Mouse (Mus musculus) limb, embryonic 15.5 days (tissue): ENCODE results near the gene Lypla2. TPM values are rescaled to one million over a fixed set of nuclear protein-coding genes. Genes with fewer than 3 reads are reported as not detected.

ENCODE experiments used
- ATAC-seq: fragments of 200-750 bp; cut with Nextera tagmentation; 2 replicates; pipeline ENCODE4 v1.8.0; 2017; ENCODE audit warnings: low read depth, moderate TSS enrichment; ENCODE audit not compliant: insufficient number of reproducible peaks, low FRiP score, low TSS enrichment
- H3K27ac ChIP-seq: fragments of 300-500 bp; sonication (generic); 2 replicates; pipeline ENCODE4 v1.5.1; 2015; ENCODE audit warnings: moderate library complexity, mild to moderate bottlenecking, inconsistent platforms
- H3K27me3 ChIP-seq: fragments of 300-500 bp; sonication (generic); 2 replicates; pipeline ENCODE4 v1.6.1; 2015; ENCODE audit warnings: inconsistent platforms
- H3K36me3 ChIP-seq: fragments of 300-500 bp; sonication (generic); 2 replicates; pipeline ENCODE4 v1.6.1; 2015; ENCODE audit warnings: inconsistent platforms
- H3K4me1 ChIP-seq: fragments of 300-500 bp; sonication (generic); 2 replicates; pipeline ENCODE4 v1.6.1; 2015; ENCODE audit warnings: inconsistent platforms
- H3K4me2 ChIP-seq: fragments of 300-500 bp; sonication (generic); 2 replicates; pipeline ENCODE4 v1.6.1; 2015; ENCODE audit warnings: mild to moderate bottlenecking, inconsistent platforms
- H3K4me3 ChIP-seq: fragments of 300-500 bp; sonication (generic); 2 replicates; pipeline ENCODE4 v1.5.1; 2015; ENCODE audit warnings: mild to moderate bottlenecking, inconsistent platforms
- H3K9ac ChIP-seq: fragments of 300-500 bp; sonication (generic); 2 replicates; pipeline ENCODE4 v1.6.1; 2015; ENCODE audit warnings: inconsistent platforms
- H3K9me3 ChIP-seq: fragments of 300-500 bp; sonication (generic); 2 replicates; pipeline ENCODE4 v1.6.1; 2016; ENCODE audit warnings: inconsistent platforms
- WGBS: fragments of 180-500 bp; shearing (Covaris S2); methylation state at CpG from one replicate; pipeline ENCODE4 v1.1.7; 2015; 5-methylcytosine and 5-hydroxymethylcytosine counted together
- polyA plus RNA-seq: library from polyadenylated mRNA; unstranded; fragments of >200 nt; fragmentation: Nextera tagmentation; extraction: Ambion mirVana; gene quantifications from 2 replicates; pipeline ENCODE4 v1.2.1, GENCODE M21; 2015

Lypla2 gene
- polyA plus RNA-seq, 1 experiment from 2014 or later = 114 TPM

DNA sequence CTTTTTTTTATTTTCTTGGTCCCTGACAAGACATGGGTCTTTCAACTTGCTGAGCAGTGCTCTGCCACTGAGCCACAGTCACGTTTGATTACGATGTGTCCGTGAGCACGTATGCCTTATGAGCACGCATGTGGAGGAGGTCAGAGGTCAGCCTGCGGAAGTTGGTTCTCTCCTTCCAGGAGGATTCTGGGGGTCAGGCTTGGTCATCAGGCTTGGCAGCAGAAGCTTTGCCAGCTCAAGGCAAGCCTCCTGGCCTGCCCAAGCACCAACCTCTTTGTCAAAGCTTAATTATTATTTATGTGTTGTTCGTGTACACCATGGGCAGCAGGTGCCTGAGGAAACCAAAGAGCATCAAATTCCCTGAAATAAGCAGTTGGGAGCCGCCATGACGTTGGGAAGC, 44.0 kb downstream of the Lypla2 start:
- Histone ChIP-seq H3K4me3 (no peak overlapping the region), H3K36me3 (peaks cover 51% of the 10 kb centered on the region), H3K4me1 (no peaks in the 10 kb centered on the region), H3K9me3 (no peaks in the 10 kb centered on the region), H3K27me3 (no peaks in the 10 kb centered on the region), H3K9ac (no peak overlapping the region), H3K27ac (no peak overlapping the region), H3K4me2 (no peak overlapping the region)
- 81% methylated on average over 9 of the region's 9 CpGs for WGBS
- no peak for ATAC-seq

- Histone ChIP-seq H3K27ac (no peak overlapping the region), H3K27me3 (no peaks in the 10 kb centered on the region), H3K36me3 (peaks cover 41% of the 10 kb centered on the region), H3K4me3 (no peak overlapping the region), H3K9me3 (no peaks in the 10 kb centered on the region), H3K4me1 (peaks cover 4% of the 10 kb centered on the region), H3K4me2 (no peak overlapping the region), H3K9ac (no peak overlapping the region)
- no peak for ATAC-seq
- WGBS = 91% methylated on average over 3 of the region's 3 CpGs
Measured at GRCm38 (mm10) chr4:135926861-135927260, 45.6 kb downstream of the Lypla2 start.

DNA sequence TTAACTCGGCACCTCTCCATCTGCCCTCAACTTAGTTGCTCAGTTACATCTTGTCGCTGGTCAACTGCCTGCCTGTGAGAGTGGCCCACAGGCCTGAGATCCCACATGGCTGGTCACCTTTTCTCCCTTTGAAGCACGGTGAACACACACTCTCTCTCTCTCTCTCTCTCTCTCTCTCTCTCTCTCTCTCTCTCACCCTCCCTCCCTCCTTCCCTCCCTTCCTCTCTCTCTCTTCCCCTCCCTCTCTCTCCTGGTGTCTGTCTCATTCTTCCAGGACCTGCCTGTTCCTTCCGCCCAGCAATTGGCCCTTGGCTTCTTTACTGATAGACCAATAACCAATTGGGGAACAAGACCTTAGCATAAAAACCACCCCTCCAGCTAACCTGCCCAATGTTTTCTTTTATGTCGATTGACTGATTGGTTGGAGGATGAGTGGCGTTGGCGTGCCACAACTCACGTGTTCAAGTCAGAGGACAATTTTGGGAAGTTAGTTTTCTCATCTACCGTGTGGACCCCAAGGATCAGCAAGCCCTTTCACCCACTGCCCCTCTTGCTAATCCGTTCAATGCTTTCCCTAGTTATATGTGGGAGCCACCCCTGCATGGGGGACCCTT, 46.1 kb downstream of the Lypla2 start:
- WGBS = 82% methylated on average over 10 of the region's 10 CpGs

GRCm38 (mm10) chr4:135925341-135925740, 47.1 kb downstream of the Lypla2 start:
- Histone ChIP-seq H3K27ac (no peak overlapping the region), H3K9ac (no peak overlapping the region), H3K36me3 (peaks cover 27% of the 10 kb centered on the region), H3K9me3 (no peaks in the 10 kb centered on the region), H3K4me3 (no peak overlapping the region), H3K4me2 (no peak overlapping the region), H3K27me3 (no peaks in the 10 kb centered on the region), H3K4me1 (peaks cover 10% of the 10 kb centered on the region)
- ATAC-seq = no peak
- WGBS = 94% methylated on average over 5 of the region's 5 CpGs

More for the DNA sequence above, 46.1 kb downstream of the Lypla2 start:
- Histone ChIP-seq H3K27ac (no peak overlapping the region), H3K4me1 (peaks cover 9% of the 10 kb centered on the region), H3K27me3 (no peaks in the 10 kb centered on the region), H3K9ac (no peak overlapping the region), H3K4me2 (no peak overlapping the region), H3K9me3 (no peaks in the 10 kb centered on the region), H3K36me3 (peaks cover 35% of the 10 kb centered on the region), H3K4me3 (no peak overlapping the region)
- ATAC-seq = no peak

DNA sequence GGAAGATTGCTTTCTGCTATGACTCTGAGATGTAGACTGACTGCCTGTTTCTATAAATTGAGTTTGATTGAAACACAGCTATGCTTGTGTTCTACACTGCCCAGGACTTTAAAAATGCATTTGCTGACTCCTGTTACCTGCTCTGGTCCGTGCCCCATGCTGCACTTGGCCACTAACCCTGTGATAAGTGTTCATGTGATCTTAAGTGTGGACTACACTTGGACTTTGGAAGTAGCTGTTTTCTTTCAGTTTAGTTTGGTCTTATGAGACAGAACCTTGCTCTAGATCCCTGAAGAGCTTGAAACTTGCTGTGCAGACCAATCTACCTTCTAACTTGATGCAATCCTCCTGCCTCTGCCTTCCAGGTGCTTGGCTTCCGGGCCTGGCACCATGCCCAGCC, 48.0 kb downstream of the Lypla2 start:
- Histone ChIP-seq H3K4me1 (peaks cover 10% of the 10 kb centered on the region), H3K36me3 (peaks cover 22% of the 10 kb centered on the region), H3K4me3 (no peak overlapping the region), H3K4me2 (no peak overlapping the region), H3K9ac (no peak overlapping the region), H3K27me3 (no peaks in the 10 kb centered on the region), H3K27ac (no peak overlapping the region), H3K9me3 (no peaks in the 10 kb centered on the region)
- ATAC-seq = no peak
- WGBS = 87% methylated on average over 2 of the region's 2 CpGs

DNA sequence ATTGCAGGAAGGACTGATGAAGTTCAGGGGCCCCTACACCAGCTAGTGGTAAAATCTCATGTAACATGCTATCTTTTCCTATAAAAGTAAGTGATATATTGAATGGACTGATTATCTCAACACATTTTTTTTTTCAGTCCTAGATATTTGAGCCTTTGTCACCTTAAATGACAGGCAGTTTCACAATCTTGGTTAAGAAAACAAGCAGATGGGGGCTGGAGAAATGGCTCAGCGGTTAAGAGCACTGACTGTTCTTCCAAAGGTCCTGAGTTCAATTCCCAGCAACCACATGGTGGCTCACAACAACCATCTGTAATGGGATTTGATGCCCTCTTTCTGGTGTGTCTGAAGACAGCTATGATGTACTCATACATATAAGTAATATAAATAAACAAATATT, 50.2 kb downstream of the Lypla2 start:
- H3K36me3 ChIP-seq = peaks cover 17% of the 10 kb centered on the region
- H3K9me3 ChIP-seq = no peaks in the 10 kb centered on the region
- peak overlapping the region; percentile 90 for H3K4me2 ChIP-seq
- ATAC-seq = no peak
- peak overlapping the region; percentile 83; the same call in 1 of the 2 replicates for H3K4me3 ChIP-seq
- no peaks in the 10 kb centered on the region for H3K27me3 ChIP-seq
- 86% methylated on average over 1 of the region's 1 CpGs for WGBS
- H3K27ac ChIP-seq = no peak overlapping the region
- no peak overlapping the region for H3K9ac ChIP-seq
- H3K4me1 ChIP-seq = peaks cover 10% of the 10 kb centered on the region

GRCm38 (mm10) chr4:135921257-135922120, 50.9 kb downstream of the Lypla2 start:
- ATAC-seq = no peak
- Histone ChIP-seq H3K27ac (peak overlapping the region; percentile 82), H3K4me3 (peak overlapping the region; percentile 83), H3K4me2 (peak overlapping the region; percentile 90), H3K9me3 (no peaks in the 10 kb centered on the region), H3K4me1 (peaks cover 10% of the 10 kb centered on the region), H3K36me3 (peaks cover 17% of the 10 kb centered on the region), H3K27me3 (no peaks in the 10 kb centered on the region), H3K9ac (peak overlapping the region; percentile 69)
- 3% methylated on average over 26 of the region's 26 CpGs for WGBS

DNA sequence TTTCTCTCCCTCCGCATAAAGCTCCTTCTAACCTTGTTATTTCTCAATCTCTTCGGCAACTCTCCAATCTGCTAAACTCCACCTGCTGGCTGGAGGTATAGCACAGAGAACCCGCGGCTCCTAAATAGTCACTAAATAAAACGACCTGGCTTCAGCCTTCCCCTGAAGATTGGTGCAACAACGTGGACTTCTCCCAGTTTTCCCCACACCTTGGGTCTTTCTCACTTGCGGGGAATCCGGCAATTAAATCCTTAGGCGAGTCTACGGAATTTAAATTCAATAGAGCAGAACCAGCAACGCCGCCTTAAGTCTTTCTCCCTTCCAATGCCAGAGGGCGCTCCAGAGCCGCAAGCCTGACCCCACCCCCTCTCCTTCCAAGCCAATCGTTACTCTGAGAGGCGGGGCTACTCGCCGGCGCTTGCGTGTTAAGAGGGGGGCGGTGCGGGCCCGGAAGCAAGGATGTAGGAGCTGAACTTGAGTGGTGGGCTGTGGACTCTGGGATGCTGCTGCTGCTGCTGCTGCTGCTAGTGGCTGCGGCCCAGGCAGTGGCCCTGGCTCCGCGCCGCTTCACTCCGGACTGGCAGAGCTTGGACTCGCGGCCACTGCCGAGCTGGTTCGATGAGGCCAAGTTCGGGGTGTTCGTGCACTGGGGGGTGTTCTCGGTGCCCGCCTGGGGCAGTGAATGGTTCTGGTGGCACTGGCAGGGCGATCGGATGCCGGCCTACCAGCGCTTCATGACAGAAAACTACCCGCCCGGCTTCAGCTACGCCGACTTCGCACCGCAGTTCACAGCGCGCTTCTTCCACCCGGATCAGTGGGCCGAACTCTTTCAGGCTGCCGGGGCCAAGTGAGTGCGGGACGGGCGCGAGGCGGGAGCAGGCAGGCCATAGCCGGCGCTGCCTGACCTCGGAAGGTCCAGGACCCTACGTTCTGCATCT, 51.9 kb downstream of the Lypla2 start, which contains the start of gene Fuca1:
Fuca1 (plus strand) TSS at position 432 of the 938 bp plus-strand sequence.
- H3K4me2 ChIP-seq = peak within 1 kb of the TSS; percentile 90
- peak within 1 kb of the TSS; percentile 69 for H3K9ac ChIP-seq
- peak; percentile 93 for ATAC-seq
- peaks cover 10% of the 10 kb centered on the region for H3K4me1 ChIP-seq
- peak within 1 kb of the TSS; percentile 83 for H3K4me3 ChIP-seq
- peak within 1 kb of the TSS; percentile 82 for H3K27ac ChIP-seq
- peaks cover 12% of the 10 kb centered on the region for H3K36me3 ChIP-seq
- WGBS = 2% methylated on average over 60 of the region's 60 CpGs
- no peaks in the 10 kb centered on the region for H3K9me3 ChIP-seq
- H3K27me3 ChIP-seq = no peaks in the 10 kb centered on the region

- Histone ChIP-seq H3K9ac (no peak overlapping the region), H3K27ac (no peak overlapping the region), H3K4me2 (no peak overlapping the region), H3K27me3 (no peaks in the 10 kb centered on the region), H3K4me3 (no peak overlapping the region), H3K36me3 (peaks cover 4% of the 10 kb centered on the region; the same call in 1 of the 2 replicates), H3K4me1 (peaks cover 10% of the 10 kb centered on the region), H3K9me3 (no peaks in the 10 kb centered on the region)
- WGBS = 90% methylated on average over 3 of the region's 3 CpGs
- no peak for ATAC-seq
Measured at GRCm38 (mm10) chr4:135919280-135919639, 53.2 kb downstream of the Lypla2 start.

GRCm38 (mm10) chr4:135918635-135919279, 53.7 kb downstream of the Lypla2 start:
- H3K9ac ChIP-seq = no peak overlapping the region
- WGBS = 86% methylated on average over 13 of the region's 13 CpGs
- H3K4me2 ChIP-seq = no peak overlapping the region
- peaks cover 4% of the 10 kb centered on the region; the same call in 1 of the 2 replicates for H3K36me3 ChIP-seq
- no peak overlapping the region for H3K27ac ChIP-seq
- no peak for ATAC-seq
- H3K4me3 ChIP-seq = no peak overlapping the region
- H3K27me3 ChIP-seq = no peaks in the 10 kb centered on the region
- no peaks in the 10 kb centered on the region for H3K9me3 ChIP-seq
- H3K4me1 ChIP-seq = peaks cover 10% of the 10 kb centered on the region
